Mouse (Mus musculus) left cerebral cortex, postnatal 4 days (tissue): ENCODE data around the gene Gm14393. TPM values are rescaled to one million over a fixed set of nuclear protein-coding genes. Genes with fewer than 3 reads are reported as not detected.
"Not testable (repeated sequence)": the region's sequence is repeated elsewhere in the genome, so short reads cannot be mapped to it uniquely, and the experiment has no call there.

Experiments used
- DNase-seq: peaks from one replicate; pipeline ENCODE4 v3.0.0-alpha.2; 2022
- intact Hi-C: fragments of 180-260 bp; cut with DNase I; formaldehyde crosslinking; loops from one replicate; pipeline ENCODE4 v1.15.1; 2025
- total RNA-seq, 2 experiments: library from RNA; stranded (reverse); gene quantifications; 2 replicates each; pipeline ENCODE4 v1.2.3; 2021

The Gm14393 gene
- 1 to 10 TPM in 1 of 2 experiments, under 1 TPM in 1; 0.85 to 2.0 TPM for total RNA-seq

GRCm38 (mm10) chr2:175067681-175068261 is at the start of gene Gm14393:
Gene Gm14393, minus strand, starts transcription at chr2:175067781.
- intact Hi-C loops, DNase-seq: not testable (repeated sequence)

- DNase-seq, intact Hi-C loops: not testable (repeated sequence)
These were observed 23.3 kb downstream of the Gm14393 start for GRCm38 (mm10) chr2:175044268-175044667.

Other genes with a start within 250 kb of the Gm14393 start
- 1 to 10 TPM in 1 of 2 experiments, under 1 TPM in 1; 0.96 to 1.0 TPM for gene Gm14444, start 57.5 kb downstream of the Gm14393 start, total RNA-seq
- 10 to 100 TPM; 10.5 to 16.1 TPM for gene Gm14399, start 74.2 kb upstream of the Gm14393 start, total RNA-seq
- gene Gm14443, start 108.1 kb upstream of the Gm14393 start, total RNA-seq = 1 to 10 TPM; 1.2 to 1.7 TPM
- 10 to 100 TPM; 79.2 to 85.3 TPM for gene Gm14391, start 139.1 kb upstream of the Gm14393 start, total RNA-seq
- 1 to 10 TPM; 4.1 to 4.4 TPM for gene Gm14440, start 207.3 kb upstream of the Gm14393 start, total RNA-seq